Mouse (Mus musculus) limb, embryonic 11.5 days (tissue): ENCODE results near the gene Rab22a. TPM values are rescaled to one million over a fixed set of nuclear protein-coding genes. Genes with fewer than 3 reads are reported as not detected.
"Not testable (repeated sequence)": the region's sequence is repeated elsewhere in the genome, so short reads cannot be mapped to it uniquely, and the experiment has no call there.

ENCODE experiments used
- ATAC-seq: fragments of 200-750 bp; cut with Nextera tagmentation; 2 replicates; pipeline ENCODE4 v1.8.0; 2017; ENCODE audit warnings: low read depth; ENCODE audit not compliant: insufficient number of reproducible peaks, low FRiP score, low TSS enrichment
- DNase-seq: peaks from one replicate; pipeline ENCODE4 v3.0.0-alpha.2; 2015; ENCODE audit warnings: low spot score
- H3K27ac ChIP-seq: fragments of 300-500 bp; sonication (generic); replicated peaks from 2 replicates; pipeline ENCODE4 v1.5.1; 2014; ENCODE audit warnings: low read depth, mild to moderate bottlenecking, low read length
- H3K27me3 ChIP-seq: fragments of 300-500 bp; sonication (generic); 2 replicates; pipeline ENCODE4 v1.6.1; 2014; ENCODE audit warnings: mild to moderate bottlenecking, low read length, mixed read lengths; ENCODE audit not compliant: control insufficient read depth, insufficient read depth
- H3K36me3 ChIP-seq: fragments of 300-500 bp; sonication (generic); 2 replicates; pipeline ENCODE4 v1.6.1; 2014; ENCODE audit warnings: mild to moderate bottlenecking, low read length, moderate library complexity, mixed read lengths; ENCODE audit not compliant: control insufficient read depth, insufficient read depth
- H3K4me1 ChIP-seq: fragments of 300-500 bp; sonication (generic); 2 replicates; pipeline ENCODE4 v1.6.1; 2014; ENCODE audit warnings: low read length, mixed read lengths; ENCODE audit not compliant: control insufficient read depth, insufficient read depth
- H3K4me2 ChIP-seq: fragments of 300-500 bp; sonication (generic); 2 replicates; pipeline ENCODE4 v1.6.1; 2014; ENCODE audit warnings: low read depth, mild to moderate bottlenecking, moderate library complexity; ENCODE audit not compliant: severe bottlenecking
- H3K4me3 ChIP-seq: fragments of 300-500 bp; sonication (generic); 2 replicates; pipeline ENCODE4 v1.5.1; 2014; ENCODE audit warnings: low read depth, low read length
- H3K9ac ChIP-seq: fragments of 300-500 bp; sonication (generic); 2 replicates; pipeline ENCODE4 v1.6.1; 2014; ENCODE audit warnings: mild to moderate bottlenecking, low read length
- H3K9me3 ChIP-seq: fragments of 300-500 bp; sonication (generic); 2 replicates; pipeline ENCODE4 v1.6.1; 2016; ENCODE audit warnings: low read length; ENCODE audit not compliant: control insufficient read depth
- WGBS: fragments of 180-500 bp; shearing (Covaris S2); extraction: QIAGEN DNeasy Blood & Tissue Kit; methylation state at CpG from one replicate; pipeline ENCODE4 v1.1.7; 2014; 5-methylcytosine and 5-hydroxymethylcytosine counted together
- polyA plus RNA-seq: library from polyadenylated mRNA; unstranded; fragments of >200 nt; fragmentation: Nextera tagmentation; extraction: Ambion mirVana; gene quantifications from 2 replicates; pipeline ENCODE4 v1.2.1, GENCODE M21; 2014

Rab22a gene
- polyA plus RNA-seq, 1 experiment from 2014 or later: 31.9 TPM

- no peaks in the 10 kb centered on the region for H3K27me3 ChIP-seq
- WGBS: 32% methylated on average over 16 of the region's 16 CpGs
- no peaks in the 10 kb centered on the region for H3K9me3 ChIP-seq
- no peak overlapping the region for H3K4me3 ChIP-seq
- 0 out of 2 replicates have a peak, but pooled peaks cover 2% of the 10 kb centered on the region for H3K4me1 ChIP-seq
- H3K4me2 ChIP-seq: no peak overlapping the region
- H3K36me3 ChIP-seq: peaks cover 11% of the 10 kb centered on the region
- DNase-seq (no peak), ATAC-seq (peak; percentile 52; the same call in 1 of the 2 replicates)
- H3K27ac ChIP-seq: peak overlapping the region; percentile 25; the same call in 1 of the 2 replicates
- no peak overlapping the region for H3K9ac ChIP-seq
Measured at GRCm38 (mm10) chr2:173702096-173702866, 42.7 kb downstream of the Rab22a start.

GRCm38 (mm10) chr2:173702867-173703237 lies 43.3 kb downstream of the Rab22a start:
- Histone ChIP-seq H3K4me3 (no peak overlapping the region), H3K36me3 (peaks cover 11% of the 10 kb centered on the region), H3K4me2 (no peak overlapping the region), H3K27ac (no peak overlapping the region), H3K27me3 (no peaks in the 10 kb centered on the region), H3K4me1 (0 out of 2 replicates have a peak, but pooled peaks cover 2% of the 10 kb centered on the region), H3K9ac (no peak overlapping the region), H3K9me3 (no peaks in the 10 kb centered on the region)
- WGBS: 68% methylated on average over 12 of the region's 12 CpGs
- DNase-seq (no peak), ATAC-seq (0 out of 2 replicates have a peak, but pooled peaks have one; percentile 18)

- 0 out of 2 replicates have a peak, but pooled peaks cover 2% of the 10 kb centered on the region for H3K4me1 ChIP-seq
- DNase-seq (no peak), ATAC-seq (no peak)
- WGBS: 84% methylated on average over 15 of the region's 15 CpGs
- H3K36me3 ChIP-seq: peaks cover 3% of the 10 kb centered on the region
- no peaks in the 10 kb centered on the region for H3K27me3 ChIP-seq
- H3K27ac ChIP-seq: no peak overlapping the region
- no peaks in the 10 kb centered on the region for H3K9me3 ChIP-seq
- H3K4me3 ChIP-seq: no peak overlapping the region
- no peak overlapping the region for H3K4me2 ChIP-seq
- no peak overlapping the region for H3K9ac ChIP-seq
Measured at GRCm38 (mm10) chr2:173705827-173706551, 46.4 kb downstream of the Rab22a start.

- H3K27ac ChIP-seq, H3K36me3 ChIP-seq, H3K27me3 ChIP-seq, DNase-seq, H3K9ac ChIP-seq, H3K9me3 ChIP-seq, H3K4me3 ChIP-seq, ATAC-seq, H3K4me2 ChIP-seq, H3K4me1 ChIP-seq: not testable (repeated sequence)
Measured at GRCm38 (mm10) chr2:173707626-173708025, 48.1 kb downstream of the Rab22a start.

- Histone ChIP-seq H3K36me3 (no peaks in the 10 kb centered on the region), H3K27ac (no peak overlapping the region), H3K9me3 (no peaks in the 10 kb centered on the region), H3K4me2 (no peak overlapping the region), H3K4me1 (peaks cover 2% of the 10 kb centered on the region; the same call in 1 of the 2 replicates), H3K9ac (no peak overlapping the region), H3K4me3 (no peak overlapping the region), H3K27me3 (no peaks in the 10 kb centered on the region)
- ATAC-seq (no peak), DNase-seq (no peak)
- WGBS: 58% methylated on average over 6 of the region's 6 CpGs
Measured at GRCm38 (mm10) chr2:173710193-173710592, 50.6 kb downstream of the Rab22a start.

- Histone ChIP-seq H3K9ac (no peak overlapping the region), H3K4me3 (no peak overlapping the region), H3K4me1 (peaks cover 2% of the 10 kb centered on the region; the same call in 1 of the 2 replicates), H3K27ac (no peak overlapping the region), H3K9me3 (no peaks in the 10 kb centered on the region), H3K36me3 (no peaks in the 10 kb centered on the region), H3K4me2 (no peak overlapping the region), H3K27me3 (no peaks in the 10 kb centered on the region)
- no peak for DNase-seq
- WGBS: 46% methylated on average over 10 of the region's 10 CpGs
- ATAC-seq: no peak
Measured at GRCm38 (mm10) chr2:173712656-173713055, 53.1 kb downstream of the Rab22a start.

GRCm38 (mm10) chr2:173713241-173713640 lies 53.7 kb downstream of the Rab22a start:
- no peaks in the 10 kb centered on the region for H3K9me3 ChIP-seq
- 71% methylated on average over 4 of the region's 4 CpGs for WGBS
- H3K36me3 ChIP-seq: no peaks in the 10 kb centered on the region
- no peak overlapping the region for H3K4me2 ChIP-seq
- no peaks in the 10 kb centered on the region for H3K27me3 ChIP-seq
- H3K4me1 ChIP-seq: peaks cover 2% of the 10 kb centered on the region; the same call in 1 of the 2 replicates
- no peak overlapping the region for H3K9ac ChIP-seq
- ATAC-seq (no peak), DNase-seq (no peak)
- no peak overlapping the region for H3K4me3 ChIP-seq
- no peak overlapping the region for H3K27ac ChIP-seq

GRCm38 (mm10) chr2:173714620-173715218 lies 55.2 kb downstream of the Rab22a start:
- Histone ChIP-seq H3K4me1 (peaks cover 2% of the 10 kb centered on the region; the same call in 1 of the 2 replicates), H3K4me2 (no peak overlapping the region), H3K27ac (no peak overlapping the region), H3K4me3 (no peak overlapping the region), H3K27me3 (no peaks in the 10 kb centered on the region), H3K36me3 (no peaks in the 10 kb centered on the region), H3K9me3 (no peaks in the 10 kb centered on the region), H3K9ac (no peak overlapping the region)
- DNase-seq (no peak), ATAC-seq (no peak)
- 77% methylated on average over 8 of the region's 8 CpGs for WGBS
